Mouse (Mus musculus): ENCODE measurements around the gene Myd88.
"Not testable (repeated sequence)": the region's sequence is repeated elsewhere in the genome, so short reads cannot be mapped to it uniquely, and the experiment has no call there.

The Myd88 gene

GRCm38 (mm10) chr9:119340909-119341816 lies at the start of gene Myd88:
Gene Myd88 (minus strand): TSS chr9:119341411.
- DNase-seq (ENCODE audit: low spot score), result peak; percentile 77

GRCm38 (mm10) chr9:119390214-119390613 lies 49.0 kb upstream of the Myd88 start:
- DNase-seq (ENCODE audit: low spot score), result no peak

- no peak for DNase-seq (ENCODE audit: low spot score)
Measured at GRCm38 (mm10) chr9:119388956-119389355, 47.7 kb upstream of the Myd88 start.

GRCm38 (mm10) chr9:119382603-119383002 lies 41.4 kb upstream of the Myd88 start:
- DNase-seq (ENCODE audit: low spot score), result no peak

GRCm38 (mm10) chr9:119378231-119378630 lies 37.0 kb upstream of the Myd88 start:
- no peak for DNase-seq (ENCODE audit: low spot score)

GRCm38 (mm10) chr9:119375556-119375955 lies 34.3 kb upstream of the Myd88 start:
- DNase-seq (ENCODE audit: low spot score), result no peak

GRCm38 (mm10) chr9:119375008-119375407 lies 33.8 kb upstream of the Myd88 start:
- no peak for DNase-seq (ENCODE audit: low spot score)

GRCm38 (mm10) chr9:119371251-119371650 lies 30.0 kb upstream of the Myd88 start:
- DNase-seq (ENCODE audit: low spot score), result no peak

- not testable (repeated sequence) for DNase-seq (ENCODE audit: low spot score)
Measured at GRCm38 (mm10) chr9:119370770-119371169, 29.6 kb upstream of the Myd88 start.

GRCm38 (mm10) chr9:119368367-119368766 lies 27.2 kb upstream of the Myd88 start:
- DNase-seq (ENCODE audit: low spot score), result no peak

- no peak for DNase-seq (ENCODE audit: low spot score)
Measured at GRCm38 (mm10) chr9:119365284-119365683, 24.1 kb upstream of the Myd88 start, which contains the start of gene Slc22a14. Gene Slc22a14 (minus strand): TSS chr9:119365553.

- DNase-seq (ENCODE audit: low spot score), result no peak
Measured at GRCm38 (mm10) chr9:119363229-119363628, 22.0 kb upstream of the Myd88 start.

- no peak for DNase-seq (ENCODE audit: low spot score)
Measured at GRCm38 (mm10) chr9:119361416-119361815, 20.2 kb upstream of the Myd88 start.

- no peak for DNase-seq (ENCODE audit: low spot score)
Measured at GRCm38 (mm10) chr9:119358058-119358429, 16.8 kb upstream of the Myd88 start.

- peak; percentile 64 for DNase-seq (ENCODE audit: low spot score)
Measured at GRCm38 (mm10) chr9:119357331-119358057, 16.3 kb upstream of the Myd88 start, which contains the start of gene Xylb. Gene Xylb (plus strand): TSS chr9:119357381.

GRCm38 (mm10) chr9:119355943-119356342 lies 14.7 kb upstream of the Myd88 start:
- DNase-seq (ENCODE audit: low spot score), result no peak

GRCm38 (mm10) chr9:119353926-119354325 lies 12.7 kb upstream of the Myd88 start:
- DNase-seq (ENCODE audit: low spot score), result no peak

GRCm38 (mm10) chr9:119352060-119352459 lies 10.8 kb upstream of the Myd88 start:
- peak; percentile 46 for DNase-seq (ENCODE audit: low spot score)

GRCm38 (mm10) chr9:119350947-119351705 lies 9.9 kb upstream of the Myd88 start:
- DNase-seq (ENCODE audit: low spot score), result no peak

- no peak for DNase-seq (ENCODE audit: low spot score)
Measured at GRCm38 (mm10) chr9:119350531-119350930, 9.3 kb upstream of the Myd88 start.

- no peak for DNase-seq (ENCODE audit: low spot score)
Measured at GRCm38 (mm10) chr9:119346376-119346775, 5.2 kb upstream of the Myd88 start.

GRCm38 (mm10) chr9:119342728-119343127 lies 1.5 kb upstream of the Myd88 start:
- no peak for DNase-seq (ENCODE audit: low spot score)

Measured in ovary, postnatal 10 days (tissue).